Mouse (Mus musculus) bone marrow macrophage, adult 2 months (primary cell): Measurements from ENCODE around the gene Rere. TPM values are rescaled to one million over a fixed set of nuclear protein-coding genes. Genes with fewer than 3 reads are reported as not detected.
A peak's percentile ranks its signal among the peaks of the same experiment; 100 is the strongest.

Source experiments
- H3K27ac ChIP-seq: 2 replicates; pipeline ENCODE4 v1.5.1; 2012; ENCODE audit warnings: low read depth, low read length; ENCODE audit not compliant: insufficient read depth
- H3K4me1 ChIP-seq: 2 replicates; pipeline ENCODE4 v1.6.1; 2012; ENCODE audit warnings: low read length; ENCODE audit not compliant: control insufficient read depth, insufficient read depth
- H3K4me3 ChIP-seq: 2 replicates; pipeline ENCODE4 v1.5.1; 2012; ENCODE audit warnings: mild to moderate bottlenecking, low read length, moderate library complexity; ENCODE audit not compliant: insufficient read depth
- CTCF ChIP-seq: IDR thresholded peaks from 2 replicates; pipeline ENCODE4 v1.5.1; 2012; ENCODE audit warnings: low read depth, mild to moderate bottlenecking, low read length, moderate library complexity
- POLR2A ChIP-seq: IDR thresholded peaks from 2 replicates; pipeline ENCODE4 v1.6.1; 2012; ENCODE audit warnings: mild to moderate bottlenecking, low read depth, low read length, borderline replicate concordance
- polyA plus RNA-seq: library from polyadenylated mRNA; stranded (reverse); fragments of >200 nt; gene quantifications from 2 replicates; pipeline ENCODE4 v1.2.4, GENCODE M21; 2012; ENCODE audit not compliant: missing spikeins, insufficient read depth, insufficient read length

Gene Rere
- polyA plus RNA-seq, 1 experiment: 90.2 TPM

DNA sequence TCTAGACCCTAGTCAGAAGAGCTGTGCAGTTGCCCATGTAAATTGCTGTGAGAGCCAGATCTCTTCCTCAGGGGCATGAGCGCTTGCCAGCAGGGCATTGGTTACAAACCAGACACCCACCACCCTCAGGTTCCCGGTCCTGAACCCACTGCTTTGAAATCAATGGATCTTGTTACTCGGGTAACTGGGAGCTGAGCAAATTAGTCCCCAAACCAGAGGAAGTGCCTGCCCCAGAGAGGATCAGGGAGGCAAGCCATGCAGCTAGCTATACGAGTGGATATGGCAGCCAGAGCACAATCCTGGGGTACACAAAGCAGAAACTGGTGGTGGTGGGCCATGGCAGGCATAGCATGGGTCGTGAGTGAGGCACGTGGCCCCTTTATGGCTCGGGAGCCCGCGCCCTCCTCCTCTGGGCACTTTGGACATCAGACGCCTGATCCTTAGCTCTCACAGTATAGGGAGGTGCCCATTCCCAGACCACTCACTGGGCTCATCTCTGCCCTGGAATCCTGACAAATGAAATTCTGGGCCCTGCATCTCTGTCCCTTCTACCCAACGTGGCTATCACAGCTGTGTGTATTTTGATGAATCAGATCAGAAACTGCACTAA is 342.9 kb downstream of the Rere start:
- Histone ChIP-seq H3K4me1 (no peaks in the 10 kb centered on the region), H3K27ac (no peak overlapping the region), H3K4me3 (no peak overlapping the region)
- TF ChIP-seq CTCF (no peak), POLR2A (no peak)

DNA sequence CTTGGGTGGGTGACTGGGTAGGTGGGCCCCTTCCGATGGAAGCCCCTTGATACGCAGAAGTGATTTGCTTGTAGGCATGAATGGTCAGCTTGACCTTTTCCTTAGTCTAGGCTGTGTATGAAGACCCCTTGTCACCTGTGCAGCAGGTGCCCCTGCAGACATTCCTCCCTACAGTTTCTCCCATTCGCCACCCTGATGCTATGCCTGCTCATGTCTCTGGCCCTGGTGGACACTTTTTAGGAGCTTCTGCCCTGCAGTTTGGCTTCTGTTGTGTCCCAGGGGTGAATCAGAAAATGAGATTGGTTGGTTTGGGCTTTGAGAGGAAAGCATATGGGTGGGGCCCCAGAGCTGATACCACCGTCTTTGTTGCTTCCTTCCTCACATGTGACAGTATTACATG is 343.5 kb downstream of the Rere start:
- Histone ChIP-seq H3K4me3 (no peak overlapping the region), H3K4me1 (no peaks in the 10 kb centered on the region), H3K27ac (no peak overlapping the region)
- TF ChIP-seq CTCF (no peak), POLR2A (no peak)

DNA sequence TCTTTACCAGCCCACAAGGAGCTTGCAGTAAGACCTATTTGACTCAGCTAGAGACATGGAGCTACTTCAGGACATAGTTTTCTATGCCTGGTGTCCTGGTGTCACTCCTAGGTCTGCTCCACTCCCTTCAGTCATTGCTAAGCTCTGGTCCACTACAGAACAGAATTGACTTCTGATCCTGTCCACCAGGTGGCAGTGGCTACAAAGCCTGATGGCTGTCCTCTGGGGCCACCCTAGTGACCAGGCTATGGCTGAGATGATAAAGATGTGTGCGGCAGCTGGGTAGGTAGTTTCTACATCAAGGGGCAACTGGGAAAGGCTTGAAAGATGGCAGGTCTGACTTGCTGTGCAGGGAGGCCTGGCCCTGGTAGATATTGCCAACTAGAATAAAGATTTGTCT is 344.0 kb downstream of the Rere start:
- Histone ChIP-seq H3K4me1 (no peaks in the 10 kb centered on the region), H3K27ac (no peak overlapping the region), H3K4me3 (no peak overlapping the region)
- TF ChIP-seq POLR2A: no peak
- peak; percentile 53 for TF ChIP-seq CTCF

DNA sequence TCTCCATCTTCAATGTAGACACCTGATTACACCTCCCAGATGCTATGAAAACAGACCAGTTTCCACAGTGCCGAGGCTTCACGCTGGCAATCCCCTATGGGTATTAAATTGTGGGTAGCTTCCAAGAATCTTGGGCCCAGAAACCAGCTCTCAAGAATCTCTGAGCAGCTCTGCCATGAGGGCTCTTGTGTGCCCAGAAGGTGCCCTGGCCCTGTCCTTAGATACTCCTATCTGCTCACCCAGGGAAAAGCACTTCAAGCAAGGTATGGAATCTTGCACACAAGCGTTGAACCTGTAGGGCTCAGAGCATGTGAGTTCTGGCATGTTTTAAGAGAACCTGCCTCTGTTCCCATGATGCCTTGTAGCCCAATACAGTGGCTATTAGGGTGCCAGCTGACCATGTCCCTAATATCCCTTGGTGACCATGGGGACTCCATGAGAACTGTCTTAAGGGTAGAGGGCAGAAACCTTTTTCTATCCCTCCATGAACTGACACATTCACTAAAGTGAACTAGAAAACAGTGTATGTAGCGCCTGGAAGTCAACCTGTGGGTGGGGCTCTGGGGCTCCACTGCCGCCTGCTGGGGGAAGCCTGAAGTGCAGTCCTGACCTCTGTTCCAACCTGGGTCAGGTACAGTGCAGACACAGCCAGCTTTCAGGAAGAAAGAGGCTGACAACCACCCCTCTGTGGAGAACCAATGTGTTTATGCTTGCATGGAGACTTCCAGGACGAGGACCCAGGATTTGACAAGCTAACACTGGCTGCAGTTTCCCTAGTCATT is 344.7 kb downstream of the Rere start:
- no peak overlapping the region for H3K27ac ChIP-seq
- no peaks in the 10 kb centered on the region for H3K4me1 ChIP-seq
- TF ChIP-seq CTCF: peak; percentile 85
- no peak for TF ChIP-seq POLR2A
- H3K4me3 ChIP-seq: no peak overlapping the region

- TF ChIP-seq POLR2A (no peak), CTCF (no peak)
- H3K4me1 ChIP-seq: no peaks in the 10 kb centered on the region
- no peak overlapping the region for H3K4me3 ChIP-seq
These were observed 347.8 kb downstream of the Rere start for GRCm38 (mm10) chr4:150629266-150629665.

GRCm38 (mm10) chr4:150635568-150635967 is 354.1 kb downstream of the Rere start:
- H3K4me3 ChIP-seq: no peak overlapping the region
- no peaks in the 10 kb centered on the region for H3K4me1 ChIP-seq
- no peak for TF ChIP-seq CTCF
- TF ChIP-seq POLR2A: no peak
- H3K27ac ChIP-seq: no peak overlapping the region

More at GRCm38 (mm10) chr4:150629266-150629665, 347.8 kb downstream of the Rere start:
- H3K27ac ChIP-seq: no peak overlapping the region

DNA sequence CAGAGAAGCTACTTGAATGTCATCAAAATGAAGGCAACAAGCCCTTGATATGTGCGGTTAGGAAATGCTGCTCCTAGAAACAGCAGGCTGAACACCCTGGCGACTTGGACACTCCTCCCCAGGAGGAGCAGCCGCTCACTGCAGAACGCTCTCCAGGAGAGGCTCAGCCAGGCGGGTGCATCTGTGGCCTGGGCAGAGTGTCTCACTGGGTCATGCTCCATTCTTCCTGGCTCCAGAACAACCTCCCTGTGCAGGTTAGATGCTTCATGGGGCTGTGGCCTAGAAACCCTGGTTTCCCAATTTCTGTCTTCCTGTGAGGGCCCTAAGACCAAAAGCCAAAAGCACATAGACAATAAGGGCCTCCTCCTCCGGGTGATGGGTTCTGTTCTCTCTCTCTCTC is 355.2 kb downstream of the Rere start:
- H3K4me3 ChIP-seq: no peak overlapping the region
- H3K27ac ChIP-seq: no peak overlapping the region
- TF ChIP-seq CTCF (no peak), POLR2A (no peak)
- no peaks in the 10 kb centered on the region for H3K4me1 ChIP-seq

- Histone ChIP-seq H3K27ac (no peak overlapping the region), H3K4me1 (no peaks in the 10 kb centered on the region), H3K4me3 (no peak overlapping the region)
- no peak for TF ChIP-seq POLR2A
- no peak for TF ChIP-seq CTCF
These were observed 362.9 kb downstream of the Rere start for GRCm38 (mm10) chr4:150644299-150644698.

DNA sequence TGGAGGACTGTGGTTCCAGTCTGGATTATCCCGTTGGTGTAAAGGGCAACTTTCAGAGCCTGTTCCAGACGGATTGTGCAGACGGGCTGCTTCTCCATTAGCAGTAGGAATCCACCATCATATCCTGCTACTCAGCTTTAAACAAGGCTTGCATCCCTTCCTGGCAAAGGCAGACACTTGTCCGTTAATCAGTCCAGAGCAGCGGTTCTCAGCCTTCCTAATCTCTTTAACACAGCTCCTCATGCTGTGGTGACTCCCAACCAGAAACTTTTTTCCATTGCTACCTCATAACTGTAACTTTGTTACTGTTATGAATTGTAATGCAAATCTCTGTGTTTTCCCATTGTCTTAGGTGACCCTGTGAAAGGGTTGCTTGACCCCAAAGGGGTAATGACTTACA is 367.9 kb downstream of the Rere start:
- H3K4me1 ChIP-seq: no peaks in the 10 kb centered on the region
- H3K27ac ChIP-seq: no peak overlapping the region
- TF ChIP-seq CTCF (no peak), POLR2A (no peak)
- no peak overlapping the region for H3K4me3 ChIP-seq

GRCm38 (mm10) chr4:150651390-150652277 is 370.2 kb downstream of the Rere start, which contains the start of gene Slc45a1:
TSS of gene Slc45a1 (minus strand) at chr4:150652174.
- Histone ChIP-seq H3K4me1 (peaks cover 3% of the 10 kb centered on the region), H3K27ac (no peak within 1 kb of the TSS), H3K4me3 (no peak within 1 kb of the TSS)
- no peak for TF ChIP-seq POLR2A
- TF ChIP-seq CTCF: no peak
